Mouse (Mus musculus): ENCODE results near the gene Dlg3. TPM values are rescaled to one million over a fixed set of nuclear protein-coding genes. Genes with fewer than 3 reads are reported as not detected.

Dlg3 gene
- polyA plus RNA-seq, 1 experiment from 2014 or later = 1.9 TPM

- peaks cover 8% of the 10 kb centered on the region; the same call in 1 of the 2 replicates for H3K27me3 ChIP-seq (ENCODE audit: control insufficient read depth, insufficient read depth, low read length)
- H3K9me3 ChIP-seq (ENCODE audit: control insufficient read depth, low read length) = peaks cover 6% of the 10 kb centered on the region; the same call in 1 of the 2 replicates
- WGBS = 39% methylated on average over 6 of the region's 6 CpGs
- peak overlapping the region; percentile 23 to 28 for H3K4me3 ChIP-seq (ENCODE audit: control insufficient read depth in 1 of 2, insufficient read depth in 1 of 2, low read depth in 1 of 2, low read length in 2 of 2)
- H3K4me1 ChIP-seq (ENCODE audit: control insufficient read depth in 2 of 2, insufficient read depth in 2 of 2, low read length in 2 of 2) = peaks cover 0 to 6% of the 10 kb centered on the region in 2 experiments; a peak in 2 of 4 replicates
- peak overlapping the region; percentile 60 for H3K4me2 ChIP-seq (ENCODE audit: low read length)
- peak overlapping the region; percentile 86 to 93 for H3K27ac ChIP-seq (replicated peaks in 1 of 2; ENCODE audit: control insufficient read depth in 1 of 2, insufficient read depth in 1 of 2, low read depth in 2 of 2, low read length in 2 of 2)
- H3K9ac ChIP-seq (ENCODE audit: low read length) = peak overlapping the region; percentile 67
- no peak; the same call in 1 of the 2 replicates for ATAC-seq (ENCODE audit: insufficient number of reproducible peaks, insufficient read depth, low FRiP score, low read depth)
- no peaks in the 10 kb centered on the region for H3K36me3 ChIP-seq (ENCODE audit: control insufficient read depth, insufficient read depth, low read length)
Measured at GRCm38 (mm10) chrX:100740785-100741184, 26.7 kb upstream of the Dlg3 start.

GRCm38 (mm10) chrX:100741940-100742339 is 25.6 kb upstream of the Dlg3 start:
- peaks cover 4% of the 10 kb centered on the region; the same call in 1 of the 2 replicates for H3K27me3 ChIP-seq (ENCODE audit: control insufficient read depth, insufficient read depth, low read length)
- peak overlapping the region; percentile 67; the same call in 1 of the 2 replicates for H3K9ac ChIP-seq (ENCODE audit: low read length)
- H3K4me2 ChIP-seq (ENCODE audit: low read length) = peak overlapping the region; percentile 60
- H3K4me1 ChIP-seq (ENCODE audit: control insufficient read depth in 2 of 2, insufficient read depth in 2 of 2, low read length in 2 of 2) = peaks cover 0 to 6% of the 10 kb centered on the region in 2 experiments; a peak in 2 of 4 replicates
- 7% methylated on average over 7 of the region's 10 CpGs for whole genome bisulfite sequencing
- peaks cover 6% of the 10 kb centered on the region; the same call in 1 of the 2 replicates for H3K9me3 ChIP-seq (ENCODE audit: control insufficient read depth, low read length)
- no peaks in the 10 kb centered on the region for H3K36me3 ChIP-seq (ENCODE audit: control insufficient read depth, insufficient read depth, low read length)
- ATAC-seq (ENCODE audit: insufficient number of reproducible peaks, insufficient read depth, low FRiP score, low read depth) = no peak
- peak overlapping the region; percentile 16 to 28; a peak in 2 of 4 replicates for H3K4me3 ChIP-seq (ENCODE audit: control insufficient read depth in 1 of 2, insufficient read depth in 1 of 2, low read depth in 1 of 2, low read length in 2 of 2)
- peak overlapping the region; percentile 86 to 93; a peak in 3 of 4 replicates for H3K27ac ChIP-seq (replicated peaks in 1 of 2; ENCODE audit: control insufficient read depth in 1 of 2, insufficient read depth in 1 of 2, low read depth in 2 of 2, low read length in 2 of 2)

GRCm38 (mm10) chrX:100765855-100766254 is 1.7 kb upstream of the Dlg3 start:
- ATAC-seq (ENCODE audit: insufficient number of reproducible peaks, insufficient read depth, low FRiP score, low read depth) = no peak
- WGBS = 77% methylated on average over 6 of the region's 6 CpGs
- H3K9ac ChIP-seq (ENCODE audit: low read length) = no peak overlapping the region
- no peak overlapping the region for H3K4me3 ChIP-seq (ENCODE audit: control insufficient read depth in 1 of 2, insufficient read depth in 1 of 2, low read depth in 1 of 2, low read length in 2 of 2)
- no peak overlapping the region for H3K4me2 ChIP-seq (ENCODE audit: low read length)
- no peaks in the 10 kb centered on the region for H3K9me3 ChIP-seq (ENCODE audit: control insufficient read depth, low read length)
- H3K36me3 ChIP-seq (ENCODE audit: control insufficient read depth, insufficient read depth, low read length) = no peaks in the 10 kb centered on the region
- peaks cover 6% of the 10 kb centered on the region; the same call in 1 of the 2 replicates for H3K27me3 ChIP-seq (ENCODE audit: control insufficient read depth, insufficient read depth, low read length)
- no peak overlapping the region for H3K27ac ChIP-seq (replicated peaks in 1 of 2; ENCODE audit: control insufficient read depth in 1 of 2, insufficient read depth in 1 of 2, low read depth in 2 of 2, low read length in 2 of 2)
- H3K4me1 ChIP-seq (ENCODE audit: control insufficient read depth in 2 of 2, insufficient read depth in 2 of 2, low read length in 2 of 2) = 0 out of 4 replicates have a peak, but pooled peaks cover 0 to 3% of the 10 kb centered on the region in 2 experiments

- no peak overlapping the region for H3K9ac ChIP-seq (ENCODE audit: low read length)
- H3K4me3 ChIP-seq (ENCODE audit: control insufficient read depth in 1 of 2, insufficient read depth in 1 of 2, low read depth in 1 of 2, low read length in 2 of 2) = peak overlapping the region; percentile 20 to 38; a peak in 3 of 4 replicates
- peak overlapping the region; percentile 74 for H3K4me2 ChIP-seq (ENCODE audit: low read length)
- H3K4me1 ChIP-seq (ENCODE audit: control insufficient read depth in 2 of 2, insufficient read depth in 2 of 2, low read length in 2 of 2) = 0 out of 4 replicates have a peak, but pooled peaks cover 0 to 3% of the 10 kb centered on the region in 2 experiments
- H3K9me3 ChIP-seq (ENCODE audit: control insufficient read depth, low read length) = no peaks in the 10 kb centered on the region
- 39% methylated on average over 29 of the region's 36 CpGs for WGBS
- ATAC-seq (ENCODE audit: insufficient number of reproducible peaks, insufficient read depth, low FRiP score, low read depth) = no peak
- no peak overlapping the region for H3K27ac ChIP-seq (replicated peaks in 1 of 2; ENCODE audit: control insufficient read depth in 1 of 2, insufficient read depth in 1 of 2, low read depth in 2 of 2, low read length in 2 of 2)
- peaks cover 6% of the 10 kb centered on the region; the same call in 1 of the 2 replicates for H3K27me3 ChIP-seq (ENCODE audit: control insufficient read depth, insufficient read depth, low read length)
- H3K36me3 ChIP-seq (ENCODE audit: control insufficient read depth, insufficient read depth, low read length) = no peaks in the 10 kb centered on the region
Measured at GRCm38 (mm10) chrX:100767885-100768626, 534 bp downstream of the Dlg3 start.

- WGBS = 85% methylated on average over 5 of the region's 5 CpGs
- H3K27me3 ChIP-seq (ENCODE audit: control insufficient read depth, insufficient read depth, low read length) = peaks cover 6% of the 10 kb centered on the region; the same call in 1 of the 2 replicates
- no peak overlapping the region for H3K4me3 ChIP-seq (ENCODE audit: control insufficient read depth in 1 of 2, insufficient read depth in 1 of 2, low read depth in 1 of 2, low read length in 2 of 2)
- no peaks in the 10 kb centered on the region for H3K9me3 ChIP-seq (ENCODE audit: control insufficient read depth, low read length)
- no peaks in the 10 kb centered on the region for H3K36me3 ChIP-seq (ENCODE audit: control insufficient read depth, insufficient read depth, low read length)
- H3K4me1 ChIP-seq (ENCODE audit: control insufficient read depth in 2 of 2, insufficient read depth in 2 of 2, low read length in 2 of 2) = 0 out of 4 replicates have a peak, but pooled peaks cover 0 to 3% of the 10 kb centered on the region in 2 experiments
- no peak overlapping the region for H3K4me2 ChIP-seq (ENCODE audit: low read length)
- H3K9ac ChIP-seq (ENCODE audit: low read length) = no peak overlapping the region
- no peak for ATAC-seq (ENCODE audit: insufficient number of reproducible peaks, insufficient read depth, low FRiP score, low read depth)
- H3K27ac ChIP-seq (replicated peaks in 1 of 2; ENCODE audit: control insufficient read depth in 1 of 2, insufficient read depth in 1 of 2, low read depth in 2 of 2, low read length in 2 of 2) = no peak overlapping the region
Measured at GRCm38 (mm10) chrX:100769281-100769680, 1.8 kb downstream of the Dlg3 start.

GRCm38 (mm10) chrX:100774341-100774811 is 6.9 kb downstream of the Dlg3 start:
- peak overlapping the region; percentile 75 for H3K9ac ChIP-seq (ENCODE audit: low read length)
- WGBS = 27% methylated on average over 23 of the region's 23 CpGs
- no peaks in the 10 kb centered on the region for H3K9me3 ChIP-seq (ENCODE audit: control insufficient read depth, low read length)
- H3K4me3 ChIP-seq (ENCODE audit: control insufficient read depth in 1 of 2, insufficient read depth in 1 of 2, low read depth in 1 of 2, low read length in 2 of 2) = peak overlapping the region; percentile 46 to 51
- no peaks in the 10 kb centered on the region; a peak in 1 of 4 replicates for H3K4me1 ChIP-seq (ENCODE audit: control insufficient read depth in 2 of 2, insufficient read depth in 2 of 2, low read length in 2 of 2)
- H3K4me2 ChIP-seq (ENCODE audit: low read length) = peak overlapping the region; percentile 65
- H3K27me3 ChIP-seq (ENCODE audit: control insufficient read depth, insufficient read depth, low read length) = no peaks in the 10 kb centered on the region
- H3K27ac ChIP-seq (replicated peaks in 1 of 2; ENCODE audit: control insufficient read depth in 1 of 2, insufficient read depth in 1 of 2, low read depth in 2 of 2, low read length in 2 of 2) = 0 out of 4 replicates have a peak overlapping the region, but pooled peaks of 1 of the 2 experiments have one; percentile 24
- no peaks in the 10 kb centered on the region for H3K36me3 ChIP-seq (ENCODE audit: control insufficient read depth, insufficient read depth, low read length)
- ATAC-seq (ENCODE audit: insufficient number of reproducible peaks, insufficient read depth, low FRiP score, low read depth) = no peak

- no peaks in the 10 kb centered on the region; a peak in 1 of 4 replicates for H3K4me1 ChIP-seq (ENCODE audit: control insufficient read depth in 2 of 2, insufficient read depth in 2 of 2, low read length in 2 of 2)
- ATAC-seq (ENCODE audit: insufficient number of reproducible peaks, insufficient read depth, low FRiP score, low read depth) = no peak
- H3K4me3 ChIP-seq (ENCODE audit: control insufficient read depth in 1 of 2, insufficient read depth in 1 of 2, low read depth in 1 of 2, low read length in 2 of 2) = no peak overlapping the region
- WGBS = 82% methylated on average over 3 of the region's 3 CpGs
- no peak overlapping the region for H3K9ac ChIP-seq (ENCODE audit: low read length)
- no peaks in the 10 kb centered on the region for H3K27me3 ChIP-seq (ENCODE audit: control insufficient read depth, insufficient read depth, low read length)
- no peak overlapping the region for H3K4me2 ChIP-seq (ENCODE audit: low read length)
- H3K9me3 ChIP-seq (ENCODE audit: control insufficient read depth, low read length) = no peaks in the 10 kb centered on the region
- H3K27ac ChIP-seq (replicated peaks in 1 of 2; ENCODE audit: control insufficient read depth in 1 of 2, insufficient read depth in 1 of 2, low read depth in 2 of 2, low read length in 2 of 2) = no peak overlapping the region
- no peaks in the 10 kb centered on the region for H3K36me3 ChIP-seq (ENCODE audit: control insufficient read depth, insufficient read depth, low read length)
Measured at GRCm38 (mm10) chrX:100775405-100775804, 7.9 kb downstream of the Dlg3 start.

Measured in heart, embryonic 14.5 days (tissue).